Mouse (Mus musculus): ENCODE results near the gene Dctn1.

- TF ChIP-seq CTCF (IDR thresholded peaks at IDR 0.05) (no peak), POLR2A (IDR thresholded peaks at IDR 0.05; ENCODE audit: insufficient read depth, low read depth, low read length) (no peak), EP300 (IDR thresholded peaks at IDR 0.05; ENCODE audit: insufficient read depth, low read depth, low read length) (no peak)
These were observed 67.6 kb downstream of the Dctn1 start for GRCm38 (mm10) chr6:83233306-83233705.

Data from heart, adult 2 months (tissue).